Mouse (Mus musculus): Measurements from ENCODE around the gene Gm28047. TPM values are rescaled to one million over a fixed set of nuclear protein-coding genes. Genes with fewer than 3 reads are reported as not detected.
"Not testable (repeated sequence)": the region's sequence is repeated elsewhere in the genome, so short reads cannot be mapped to it uniquely, and the experiment has no call there.

The Gm28047 gene
- total and polyA plus RNA-seq, 2 experiments from 2014 or later, result 0.74 TPM; not detected in 1

DNA sequence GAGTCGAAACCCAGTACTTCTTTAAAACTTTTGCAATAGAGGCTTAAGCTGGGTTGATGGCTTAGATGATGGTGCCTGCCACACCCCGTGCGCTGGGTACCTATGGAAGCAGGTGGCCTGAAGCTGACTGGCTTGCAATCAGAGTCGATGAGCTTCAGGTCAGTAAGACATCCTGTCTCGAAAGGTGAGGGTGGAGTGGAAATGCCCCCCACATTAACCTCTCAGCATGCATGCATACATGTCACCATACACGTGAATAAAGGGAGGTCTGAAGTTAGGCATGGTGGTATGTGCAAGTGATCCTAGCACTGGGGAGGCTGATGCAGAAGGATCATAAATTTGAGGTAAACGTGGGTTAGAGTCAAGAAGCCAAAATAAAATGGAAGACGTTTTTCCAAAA, 44.7 kb upstream of the Gm28047 start:
- Histone ChIP-seq H3K36me3 (ENCODE audit: insufficient read depth) (peaks cover 32% of the 10 kb centered on the region), H3K4me2 (ENCODE audit: low read depth) (peak overlapping the region; percentile 81), H3K9me3 (ENCODE audit: low read length) (no peaks in the 10 kb centered on the region), H3K9ac (peak overlapping the region; percentile 96; the same call in 1 of the 2 replicates), H3K27ac (ENCODE audit: low read depth, low read length) (no peak overlapping the region), H3K27me3 (ENCODE audit: insufficient read depth, low read length) (no peaks in the 10 kb centered on the region), H3K4me1 (ENCODE audit: insufficient read depth) (peaks cover 34% of the 10 kb centered on the region), H3K4me3 (ENCODE audit: low read depth, low read length) (no peak overlapping the region)
- no peak for TF ChIP-seq CTCF (IDR thresholded peaks at IDR 0.05; ENCODE audit: low read depth)
- DNase-seq (no peak), ATAC-seq (no peak)
- 84% methylated on average over 8 of the region's 8 CpGs for WGBS

- Histone ChIP-seq H3K27me3 (ENCODE audit: insufficient read depth, low read length) (no peaks in the 10 kb centered on the region), H3K36me3 (ENCODE audit: insufficient read depth) (peaks cover 60% of the 10 kb centered on the region), H3K9me3 (ENCODE audit: low read length) (no peaks in the 10 kb centered on the region), H3K4me1 (ENCODE audit: insufficient read depth) (peaks cover 10% of the 10 kb centered on the region; the same call in 1 of the 2 replicates), H3K4me3 (ENCODE audit: low read depth, low read length) (no peak overlapping the region), H3K9ac (no peak overlapping the region), H3K27ac (ENCODE audit: low read depth, low read length) (no peak overlapping the region), H3K4me2 (ENCODE audit: low read depth) (no peak overlapping the region)
- WGBS, result 54% methylated on average over 4 of the region's 4 CpGs
- peak; percentile 77 for TF ChIP-seq CTCF (IDR thresholded peaks at IDR 0.05; ENCODE audit: low read depth)
- DNase-seq (peak; percentile 39), ATAC-seq (no peak)
Measured at GRCm38 (mm10) chr15:102665494-102665893, 40.6 kb upstream of the Gm28047 start.

DNA sequence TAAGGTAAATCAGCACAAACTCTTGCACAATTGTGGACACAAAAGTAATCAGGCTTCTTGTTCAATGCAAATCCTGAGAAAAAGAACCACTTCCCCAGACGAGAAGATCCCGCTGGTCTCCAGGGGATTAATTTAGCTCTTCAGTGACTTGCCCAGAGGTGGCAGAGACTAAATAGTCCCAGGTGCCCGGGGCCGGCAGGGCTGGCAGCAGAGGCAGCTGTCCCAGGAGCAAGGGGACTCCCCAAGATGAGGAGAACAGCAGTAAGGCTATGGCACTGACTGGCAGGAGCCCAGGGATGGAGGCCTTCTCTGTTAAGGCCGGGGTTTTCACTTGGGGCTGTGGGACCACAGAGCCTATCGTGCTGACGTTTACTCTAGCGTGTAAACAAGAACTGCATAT, 39.0 kb upstream of the Gm28047 start:
- Histone ChIP-seq H3K4me1 (ENCODE audit: insufficient read depth) (no peaks in the 10 kb centered on the region), H3K4me3 (ENCODE audit: low read depth, low read length) (no peak overlapping the region), H3K4me2 (ENCODE audit: low read depth) (no peak overlapping the region), H3K36me3 (ENCODE audit: insufficient read depth) (peaks cover 59% of the 10 kb centered on the region), H3K27ac (ENCODE audit: low read depth, low read length) (no peak overlapping the region), H3K9me3 (ENCODE audit: low read length) (no peaks in the 10 kb centered on the region), H3K9ac (no peak overlapping the region), H3K27me3 (ENCODE audit: insufficient read depth, low read length) (no peaks in the 10 kb centered on the region)
- WGBS, result 85% methylated on average over 8 of the region's 8 CpGs
- DNase-seq (no peak), ATAC-seq (no peak)
- no peak for TF ChIP-seq CTCF (IDR thresholded peaks at IDR 0.05; ENCODE audit: low read depth)

DNA sequence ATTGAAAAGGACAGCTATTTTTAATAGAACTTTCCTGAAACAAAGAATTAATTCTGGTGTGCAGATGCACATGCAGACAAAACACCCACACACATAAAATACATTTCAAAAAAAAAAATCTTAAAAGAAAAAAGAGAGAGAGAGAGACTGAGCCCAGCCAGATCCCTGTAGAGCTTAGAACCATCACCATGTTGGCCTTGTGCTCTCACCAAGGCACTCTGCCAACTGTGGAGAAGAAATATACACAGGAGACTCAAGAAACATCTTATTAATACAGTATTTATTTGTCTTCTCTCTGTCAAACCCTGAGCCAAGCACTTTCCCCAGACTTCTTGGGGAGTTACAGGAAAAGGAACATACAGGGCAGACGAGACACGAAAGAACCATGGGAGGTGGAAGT, 37.7 kb upstream of the Gm28047 start:
- H3K36me3 ChIP-seq (ENCODE audit: insufficient read depth), result peaks cover 59% of the 10 kb centered on the region
- not testable (repeated sequence) for H3K4me2 ChIP-seq (ENCODE audit: low read depth)

GRCm38 (mm10) chr15:102657926-102658381, 33.1 kb upstream of the Gm28047 start:
- DNase-seq (peak; percentile 22), ATAC-seq (peak; percentile 43)
- Histone ChIP-seq H3K9ac (no peak overlapping the region), H3K27ac (ENCODE audit: low read depth, low read length) (peak overlapping the region; percentile 50), H3K4me2 (ENCODE audit: low read depth) (no peak overlapping the region), H3K4me1 (ENCODE audit: insufficient read depth) (no peaks in the 10 kb centered on the region), H3K4me3 (ENCODE audit: low read depth, low read length) (no peak overlapping the region), H3K27me3 (ENCODE audit: insufficient read depth, low read length) (no peaks in the 10 kb centered on the region), H3K36me3 (ENCODE audit: insufficient read depth) (peaks cover 15% of the 10 kb centered on the region), H3K9me3 (ENCODE audit: low read length) (no peaks in the 10 kb centered on the region)
- WGBS, result 63% methylated on average over 3 of the region's 3 CpGs
- no peak for TF ChIP-seq CTCF (IDR thresholded peaks at IDR 0.05; ENCODE audit: low read depth)

More for the DNA sequence above, 37.7 kb upstream of the Gm28047 start:
- not testable (repeated sequence) for H3K9me3 ChIP-seq (ENCODE audit: low read length); H3K4me1 ChIP-seq (ENCODE audit: insufficient read depth); H3K9ac ChIP-seq; H3K27ac ChIP-seq (ENCODE audit: low read depth, low read length); H3K4me3 ChIP-seq (ENCODE audit: low read depth, low read length); ATAC-seq; DNase-seq; H3K27me3 ChIP-seq (ENCODE audit: insufficient read depth, low read length)
- no CpG with 5 or more reads among the region's 2 CpGs for WGBS

DNA sequence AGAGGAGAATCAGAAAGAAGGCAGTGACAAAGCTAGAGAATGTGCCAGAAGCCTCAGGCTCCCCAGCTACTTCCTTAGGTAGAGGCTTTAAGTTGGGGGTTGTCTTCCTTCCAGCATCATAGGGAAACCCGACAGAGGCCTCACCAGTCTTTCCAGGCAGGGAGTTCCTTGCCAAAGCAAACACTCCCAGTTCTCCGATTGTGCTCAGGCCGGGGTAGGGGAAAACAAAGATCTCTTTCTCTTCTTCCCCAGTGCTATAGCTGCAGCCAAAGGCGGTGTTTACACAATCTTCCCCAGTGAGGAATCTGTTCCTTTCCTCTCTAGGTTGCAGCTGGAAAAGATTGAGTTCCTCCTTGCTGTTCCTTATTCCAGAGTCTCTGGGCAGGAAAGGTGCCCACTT, 31.8 kb upstream of the Gm28047 start:
- H3K4me1 ChIP-seq (ENCODE audit: insufficient read depth), result no peaks in the 10 kb centered on the region
- no peaks in the 10 kb centered on the region for H3K9me3 ChIP-seq (ENCODE audit: low read length)
- WGBS, result 4% methylated on average over 4 of the region's 4 CpGs
- H3K36me3 ChIP-seq (ENCODE audit: insufficient read depth), result peaks cover 8% of the 10 kb centered on the region
- H3K27me3 ChIP-seq (ENCODE audit: insufficient read depth, low read length), result no peaks in the 10 kb centered on the region
- no peak overlapping the region for H3K9ac ChIP-seq
- H3K4me3 ChIP-seq (ENCODE audit: low read depth, low read length), result no peak overlapping the region
- peak; percentile 38; the same call in 1 of the 2 replicates for ATAC-seq
- peak; percentile 35 for DNase-seq
- H3K4me2 ChIP-seq (ENCODE audit: low read depth), result no peak overlapping the region
- H3K27ac ChIP-seq (ENCODE audit: low read depth, low read length), result peak overlapping the region; percentile 74
- no peak for TF ChIP-seq CTCF (IDR thresholded peaks at IDR 0.05; ENCODE audit: low read depth)

DNA sequence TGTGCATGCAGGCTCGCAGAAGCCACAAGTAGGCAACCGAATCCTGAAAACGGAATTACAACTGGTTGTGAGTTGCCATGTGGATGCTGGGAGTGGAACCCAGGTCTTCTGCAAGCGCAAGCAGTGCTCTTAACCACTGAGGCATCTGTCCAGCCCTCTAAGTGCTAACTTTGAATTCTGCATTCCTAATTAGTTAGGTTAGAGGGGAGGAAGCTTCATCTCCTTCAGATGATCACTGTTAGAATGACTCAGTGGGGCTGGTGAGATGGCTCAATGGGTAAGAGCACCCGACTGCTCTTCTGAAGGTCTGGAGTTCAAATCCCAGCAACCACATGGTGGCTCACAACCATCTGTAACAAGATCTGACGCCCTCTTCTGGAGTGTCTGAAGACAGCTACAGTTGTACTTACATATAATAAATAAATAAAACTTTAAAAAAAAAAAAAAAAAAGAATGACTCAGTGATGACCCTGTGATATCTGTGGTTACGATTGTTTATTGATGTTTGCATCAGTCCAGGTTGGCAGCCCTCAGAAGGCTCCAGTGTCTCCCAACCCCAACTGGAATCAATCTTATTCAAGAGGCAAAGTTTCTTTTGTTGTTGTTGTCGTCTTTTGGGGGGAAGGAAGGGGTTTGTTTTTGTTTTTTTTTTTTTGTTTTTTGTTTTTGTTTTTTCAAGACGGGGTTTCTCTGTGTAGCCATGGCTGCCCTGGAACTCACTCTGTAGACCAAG, 27.2 kb upstream of the Gm28047 start:
- not testable (repeated sequence) for H3K4me2 ChIP-seq (ENCODE audit: low read depth); H3K4me3 ChIP-seq (ENCODE audit: low read depth, low read length); DNase-seq; H3K27me3 ChIP-seq (ENCODE audit: insufficient read depth, low read length); H3K36me3 ChIP-seq (ENCODE audit: insufficient read depth); H3K27ac ChIP-seq (ENCODE audit: low read depth, low read length); H3K4me1 ChIP-seq (ENCODE audit: insufficient read depth); H3K9ac ChIP-seq; H3K9me3 ChIP-seq (ENCODE audit: low read length); ATAC-seq
- 86% methylated on average over 8 of the region's 9 CpGs for WGBS

All from forebrain, postnatal 0 days (tissue).